Mouse (Mus musculus) kidney, postnatal 14 days (tissue): ENCODE data around the gene Foxa1.

Experiments
- DNase-seq: peaks from one replicate; pipeline ENCODE4 v3.0.0; 2022; ENCODE audit warnings: mixed read lengths

Foxa1 gene

GRCm38 (mm10) chr12:57539551-57539985 lies 7.1 kb downstream of the Foxa1 start:
- DNase-seq: no peak

- no peak for DNase-seq
Measured at GRCm38 (mm10) chr12:57538588-57539550, 7.8 kb downstream of the Foxa1 start.

- no peak for DNase-seq
Measured at GRCm38 (mm10) chr12:57537791-57538587, 8.7 kb downstream of the Foxa1 start.

- DNase-seq: no peak
Measured at GRCm38 (mm10) chr12:57536909-57537670, 9.6 kb downstream of the Foxa1 start.

GRCm38 (mm10) chr12:57536056-57536908 lies 10.4 kb downstream of the Foxa1 start:
- no peak for DNase-seq

- DNase-seq: no peak
Measured at GRCm38 (mm10) chr12:57534879-57535611, 11.7 kb downstream of the Foxa1 start.

- DNase-seq: no peak
Measured at GRCm38 (mm10) chr12:57534517-57534878, 12.2 kb downstream of the Foxa1 start.

GRCm38 (mm10) chr12:57530474-57530873 lies 16.2 kb downstream of the Foxa1 start:
- no peak for DNase-seq

GRCm38 (mm10) chr12:57528335-57528734 lies 18.4 kb downstream of the Foxa1 start:
- no peak for DNase-seq

GRCm38 (mm10) chr12:57515702-57516377 lies 30.9 kb downstream of the Foxa1 start:
- no peak for DNase-seq

GRCm38 (mm10) chr12:57514552-57514951 lies 32.2 kb downstream of the Foxa1 start:
- no peak for DNase-seq

- DNase-seq: no peak
Measured at GRCm38 (mm10) chr12:57511560-57511959, 35.2 kb downstream of the Foxa1 start.

- DNase-seq: no peak
Measured at GRCm38 (mm10) chr12:57511127-57511526, 35.6 kb downstream of the Foxa1 start.

- DNase-seq: no peak
Measured at GRCm38 (mm10) chr12:57509726-57510125, 37.0 kb downstream of the Foxa1 start.

- no peak for DNase-seq
Measured at GRCm38 (mm10) chr12:57508938-57509337, 37.8 kb downstream of the Foxa1 start.

- no peak for DNase-seq
Measured at GRCm38 (mm10) chr12:57505329-57505728, 41.4 kb downstream of the Foxa1 start.

GRCm38 (mm10) chr12:57500246-57500645 lies 46.5 kb downstream of the Foxa1 start:
- DNase-seq: no peak

GRCm38 (mm10) chr12:57496347-57497119 lies 50.2 kb downstream of the Foxa1 start:
- no peak for DNase-seq
